Mouse (Mus musculus): ENCODE results near the gene Ddah1. TPM values are rescaled to one million over a fixed set of nuclear protein-coding genes. Genes with fewer than 3 reads are reported as not detected.

The Ddah1 gene
- polyA plus RNA-seq, 1 experiment = 0.55 TPM

- H3K27ac ChIP-seq (ENCODE audit: insufficient read depth, low read length) = no peak overlapping the region
- no peak for TF ChIP-seq POLR2A (IDR thresholded peaks at IDR 0.05; ENCODE audit: low read depth, low read length)
- TF ChIP-seq CTCF (IDR thresholded peaks at IDR 0.05; ENCODE audit: extremely low read depth, insufficient read depth, insufficient read length, insufficient replicate concordance) = no peak
- WGBS = 75% methylated on average over 3 of the region's 3 CpGs
- no peak for DNase-seq (ENCODE audit: low read depth in 1 of 2, low spot score in 2 of 2)
- no peaks in the 10 kb centered on the region for H3K4me1 ChIP-seq (ENCODE audit: control insufficient read depth, insufficient read depth, insufficient read length)
- no peaks in the 10 kb centered on the region for H3K27me3 ChIP-seq (ENCODE audit: control insufficient read depth, insufficient read depth, low read length)
- no peak overlapping the region for H3K4me3 ChIP-seq (ENCODE audit: extremely low read depth, insufficient read depth, insufficient read length)
- H3K36me3 ChIP-seq (ENCODE audit: control insufficient read depth, insufficient read depth, low read length) = no peaks in the 10 kb centered on the region
Observed at GRCm38 (mm10) chr3:145892451-145892850, 134.0 kb downstream of the Ddah1 start.

GRCm38 (mm10) chr3:145894131-145894530 lies 135.7 kb downstream of the Ddah1 start:
- Histone ChIP-seq H3K4me3 (ENCODE audit: extremely low read depth, insufficient read depth, insufficient read length) (no peak overlapping the region), H3K36me3 (ENCODE audit: control insufficient read depth, insufficient read depth, low read length) (no peaks in the 10 kb centered on the region), H3K4me1 (ENCODE audit: control insufficient read depth, insufficient read depth, insufficient read length) (no peaks in the 10 kb centered on the region), H3K27ac (ENCODE audit: insufficient read depth, low read length) (no peak overlapping the region), H3K27me3 (ENCODE audit: control insufficient read depth, insufficient read depth, low read length) (no peaks in the 10 kb centered on the region)
- 85% methylated on average over 12 of the region's 12 CpGs for WGBS
- no peak for DNase-seq (ENCODE audit: low read depth in 1 of 2, low spot score in 2 of 2)
- TF ChIP-seq CTCF (IDR thresholded peaks at IDR 0.05; ENCODE audit: extremely low read depth, insufficient read depth, insufficient read length, insufficient replicate concordance) (no peak), POLR2A (IDR thresholded peaks at IDR 0.05; ENCODE audit: low read depth, low read length) (no peak)

GRCm38 (mm10) chr3:145897749-145898148 lies 139.3 kb downstream of the Ddah1 start:
- no peaks in the 10 kb centered on the region for H3K36me3 ChIP-seq (ENCODE audit: control insufficient read depth, insufficient read depth, low read length)
- TF ChIP-seq CTCF (IDR thresholded peaks at IDR 0.05; ENCODE audit: extremely low read depth, insufficient read depth, insufficient read length, insufficient replicate concordance) (no peak), POLR2A (IDR thresholded peaks at IDR 0.05; ENCODE audit: low read depth, low read length) (no peak)
- no peaks in the 10 kb centered on the region for H3K27me3 ChIP-seq (ENCODE audit: control insufficient read depth, insufficient read depth, low read length)
- WGBS = 89% methylated on average over 11 of the region's 11 CpGs
- no peak overlapping the region for H3K27ac ChIP-seq (ENCODE audit: insufficient read depth, low read length)
- H3K4me1 ChIP-seq (ENCODE audit: control insufficient read depth, insufficient read depth, insufficient read length) = no peaks in the 10 kb centered on the region
- H3K4me3 ChIP-seq (ENCODE audit: extremely low read depth, insufficient read depth, insufficient read length) = no peak overlapping the region
- no peak for DNase-seq (ENCODE audit: low read depth in 1 of 2, low spot score in 2 of 2)

- no peaks in the 10 kb centered on the region for H3K36me3 ChIP-seq (ENCODE audit: control insufficient read depth, insufficient read depth, low read length)
- TF ChIP-seq POLR2A (IDR thresholded peaks at IDR 0.05; ENCODE audit: low read depth, low read length) (no peak), CTCF (IDR thresholded peaks at IDR 0.05; ENCODE audit: extremely low read depth, insufficient read depth, insufficient read length, insufficient replicate concordance) (no peak)
- no peaks in the 10 kb centered on the region for H3K4me1 ChIP-seq (ENCODE audit: control insufficient read depth, insufficient read depth, insufficient read length)
- no peak overlapping the region; the same call in 1 of the 2 replicates for H3K27ac ChIP-seq (ENCODE audit: insufficient read depth, low read length)
- DNase-seq (ENCODE audit: low read depth in 1 of 2, low spot score in 2 of 2) = no peak
- WGBS = 85% methylated on average over 8 of the region's 8 CpGs
- no peaks in the 10 kb centered on the region for H3K27me3 ChIP-seq (ENCODE audit: control insufficient read depth, insufficient read depth, low read length)
- no peak overlapping the region for H3K4me3 ChIP-seq (ENCODE audit: extremely low read depth, insufficient read depth, insufficient read length)
Observed at GRCm38 (mm10) chr3:145899832-145900231, 141.4 kb downstream of the Ddah1 start.

- no peak for DNase-seq (ENCODE audit: low read depth in 1 of 2, low spot score in 2 of 2)
- no peak for TF ChIP-seq CTCF (IDR thresholded peaks at IDR 0.05; ENCODE audit: extremely low read depth, insufficient read depth, insufficient read length, insufficient replicate concordance)
- TF ChIP-seq POLR2A (IDR thresholded peaks at IDR 0.05; ENCODE audit: low read depth, low read length) = no peak
- Histone ChIP-seq H3K4me1 (ENCODE audit: control insufficient read depth, insufficient read depth, insufficient read length) (no peaks in the 10 kb centered on the region), H3K27ac (ENCODE audit: insufficient read depth, low read length) (no peak overlapping the region), H3K36me3 (ENCODE audit: control insufficient read depth, insufficient read depth, low read length) (no peaks in the 10 kb centered on the region), H3K4me3 (ENCODE audit: extremely low read depth, insufficient read depth, insufficient read length) (no peak overlapping the region), H3K27me3 (ENCODE audit: control insufficient read depth, insufficient read depth, low read length) (no peaks in the 10 kb centered on the region)
- 97% methylated on average over 8 of the region's 8 CpGs for WGBS
Observed at GRCm38 (mm10) chr3:145903530-145903929, 145.1 kb downstream of the Ddah1 start.

- H3K36me3 ChIP-seq (ENCODE audit: control insufficient read depth, insufficient read depth, low read length) = no peaks in the 10 kb centered on the region
- no peak overlapping the region for H3K27ac ChIP-seq (ENCODE audit: insufficient read depth, low read length)
- no peak overlapping the region for H3K4me3 ChIP-seq (ENCODE audit: extremely low read depth, insufficient read depth, insufficient read length)
- peak in 1 of 2 experiments; percentile 28 for DNase-seq (ENCODE audit: low read depth in 1 of 2, low spot score in 2 of 2)
- H3K27me3 ChIP-seq (ENCODE audit: control insufficient read depth, insufficient read depth, low read length) = no peaks in the 10 kb centered on the region; the same call in 1 of the 2 replicates
- no peak for TF ChIP-seq POLR2A (IDR thresholded peaks at IDR 0.05; ENCODE audit: low read depth, low read length)
- TF ChIP-seq CTCF (IDR thresholded peaks at IDR 0.05; ENCODE audit: extremely low read depth, insufficient read depth, insufficient read length, insufficient replicate concordance) = peak; percentile 51; the same call in 1 of the 2 replicates
- no peaks in the 10 kb centered on the region for H3K4me1 ChIP-seq (ENCODE audit: control insufficient read depth, insufficient read depth, insufficient read length)
- WGBS = 51% methylated on average over 22 of the region's 22 CpGs
Observed at GRCm38 (mm10) chr3:145904850-145905776, 146.6 kb downstream of the Ddah1 start.

- Histone ChIP-seq H3K4me1 (ENCODE audit: control insufficient read depth, insufficient read depth, insufficient read length) (no peaks in the 10 kb centered on the region), H3K27me3 (ENCODE audit: control insufficient read depth, insufficient read depth, low read length) (no peaks in the 10 kb centered on the region; the same call in 1 of the 2 replicates), H3K36me3 (ENCODE audit: control insufficient read depth, insufficient read depth, low read length) (no peaks in the 10 kb centered on the region), H3K27ac (ENCODE audit: insufficient read depth, low read length) (no peak overlapping the region), H3K4me3 (ENCODE audit: extremely low read depth, insufficient read depth, insufficient read length) (no peak overlapping the region)
- 93% methylated on average over 9 of the region's 9 CpGs for WGBS
- TF ChIP-seq POLR2A (IDR thresholded peaks at IDR 0.05; ENCODE audit: low read depth, low read length) = no peak
- TF ChIP-seq CTCF (IDR thresholded peaks at IDR 0.05; ENCODE audit: extremely low read depth, insufficient read depth, insufficient read length, insufficient replicate concordance) = no peak
- DNase-seq (ENCODE audit: low read depth in 1 of 2, low spot score in 2 of 2) = no peak
Observed at GRCm38 (mm10) chr3:145906582-145906981, 148.1 kb downstream of the Ddah1 start.

All from spleen, adult 2 months (tissue).